Mouse (Mus musculus) hematopoietic stem cell, adult 5-6 weeks (primary cell): ENCODE results near the gene Wfdc1. TPM values are rescaled to one million over a fixed set of nuclear protein-coding genes. Genes with fewer than 3 reads are reported as not detected.
A peak's percentile ranks its signal among the peaks of the same experiment; 100 is the strongest.

Source experiments
- ATAC-seq, 2 experiments: fragments of 125-278 bp in 1 of 2; replicated peaks in 1 of 2; 2 replicates each; pipeline ENCODE4 v1.8.0; 2016 to 2017; ENCODE audit warnings: inconsistent platforms in 2 of 2, mild to moderate bottlenecking in 2 of 2, moderate number of reproducible peaks in 2 of 2, low read depth in 1 of 2, moderate TSS enrichment in 1 of 2; ENCODE audit not compliant: low FRiP score in 2 of 2, poor library complexity in 2 of 2, severe bottlenecking in 2 of 2, insufficient read depth in 1 of 2, low TSS enrichment in 1 of 2
- total RNA-seq: library from RNA; stranded (forward); fragments of 172-1452, 232-1000 nt; gene quantifications from 2 replicates; pipeline ENCODE4 v1.2.3, GENCODE M21; 2017

The Wfdc1 gene
- total RNA-seq, 1 experiment from 2014 or later: not detected

- 0 out of 4 replicates have a peak, but pooled peaks of 1 of the 2 experiments have one; percentile 15 for ATAC-seq
Observed at GRCm38 (mm10) chr8:119635378-119635777, 30.8 kb upstream of the Wfdc1 start, which contains the start of gene Kcng4. TSS of gene Kcng4 (minus strand) at chr8:119635680.

- no peak for ATAC-seq
Observed at GRCm38 (mm10) chr8:119635958-119636357, 30.2 kb upstream of the Wfdc1 start.

- no peak for ATAC-seq
Observed at GRCm38 (mm10) chr8:119636766-119637165, 29.4 kb upstream of the Wfdc1 start.

GRCm38 (mm10) chr8:119637381-119637780, 28.8 kb upstream of the Wfdc1 start:
- ATAC-seq: no peak

- no peak for ATAC-seq
Observed at GRCm38 (mm10) chr8:119638261-119638660, 27.9 kb upstream of the Wfdc1 start.

GRCm38 (mm10) chr8:119639798-119640197, 26.4 kb upstream of the Wfdc1 start:
- no peak for ATAC-seq

GRCm38 (mm10) chr8:119641058-119641457, 25.1 kb upstream of the Wfdc1 start:
- no peak for ATAC-seq

- no peak for ATAC-seq
Observed at GRCm38 (mm10) chr8:119642960-119643359, 23.2 kb upstream of the Wfdc1 start.

- no peak for ATAC-seq
Observed at GRCm38 (mm10) chr8:119644429-119644960, 21.7 kb upstream of the Wfdc1 start.

- ATAC-seq: no peak
Observed at GRCm38 (mm10) chr8:119644981-119645597, 21.1 kb upstream of the Wfdc1 start.

GRCm38 (mm10) chr8:119646197-119646596, 20.0 kb upstream of the Wfdc1 start:
- ATAC-seq: no peak

GRCm38 (mm10) chr8:119646846-119647245, 19.3 kb upstream of the Wfdc1 start:
- no peak for ATAC-seq

- no peak for ATAC-seq
Observed at GRCm38 (mm10) chr8:119651324-119651723, 14.8 kb upstream of the Wfdc1 start.

GRCm38 (mm10) chr8:119656709-119657464, 9.3 kb upstream of the Wfdc1 start:
- peak in 1 of 2 experiments; percentile 46; a peak in 2 of 4 replicates for ATAC-seq

GRCm38 (mm10) chr8:119661081-119661480, 5.1 kb upstream of the Wfdc1 start:
- no peak for ATAC-seq

- no peak for ATAC-seq
Observed at GRCm38 (mm10) chr8:119661892-119662291, 4.3 kb upstream of the Wfdc1 start.

- no peak for ATAC-seq
Observed at GRCm38 (mm10) chr8:119663440-119663839, 2.7 kb upstream of the Wfdc1 start.

GRCm38 (mm10) chr8:119665270-119665669, 895 bp upstream of the Wfdc1 start:
- no peak for ATAC-seq
